In genomic region chr7:126248088-126248487, GRCm38 (mm10) we compare ENCODE assay signal across 7 mouse cellular contexts. TPM values are rescaled to one million over a fixed set of nuclear protein-coding genes. Genes with fewer than 3 reads are reported as not detected.
A peak's percentile ranks its signal among the peaks of the same experiment; 100 is the strongest.
DNase-seq lines count a peak whose midpoint lies in the region; ATAC-seq lines count a peak whose summit lies in the region.

No protein-coding gene starts in this region.

- peaks cover 6% of the 10 kb centered on the region; the same call in 1 of the 2 replicates for H3K27me3 ChIP-seq in intestine, embryonic 15.5 days (replicated peaks)

- no peak overlapping the region for H3K9ac ChIP-seq in intestine, embryonic 15.5 days

- H3K4me2 ChIP-seq in intestine, embryonic 15.5 days (replicated peaks): 0 out of 2 replicates have a peak overlapping the region, but pooled peaks have one; percentile 30

- H3K36me3 ChIP-seq in intestine, embryonic 15.5 days: no peaks in the 10 kb centered on the region

- DNase-seq in testis, postnatal 10 days (ENCODE audit: low spot score): peak; percentile 40
- DNase-seq in testis, postnatal 14 days (ENCODE audit: low spot score): no peak
- peak; percentile 32 for DNase-seq in gastrocnemius, postnatal 14 days
- DNase-seq in ovary, postnatal 36 days (ENCODE audit: low spot score): no peak
- no peak for DNase-seq in layer of hippocampus, adult 9-11 months

- H3K4me1 ChIP-seq in intestine, embryonic 15.5 days (replicated peaks): peaks cover 10% of the 10 kb centered on the region

- peak; percentile 34; the same call in 1 of the 2 replicates for ATAC-seq in intestine, embryonic 15.5 days
- no peak for ATAC-seq in erythroblast, adult 5-6 weeks (replicated peaks; ENCODE audit: low FRiP score, poor library complexity, severe bottlenecking)

- intact Hi-C loops in gastrocnemius, postnatal 14 days (cut with DNase I; ENCODE audit: low total_unique reads): no loop called here

- WGBS in intestine, embryonic 15.5 days: 5% methylated on average over 6 of the region's 6 CpGs

- H3K27ac ChIP-seq in intestine, embryonic 15.5 days: no peak overlapping the region

- no peak overlapping the region for H3K4me3 ChIP-seq in intestine, embryonic 15.5 days (replicated peaks)

- H3K9me3 ChIP-seq in intestine, embryonic 15.5 days: no peaks in the 10 kb centered on the region

RNA-seq across cellular contexts. Expression of gene Sbk1, which starts 24.3 kb away (rescaled TPM):
- 10 to 100 TPM; 22.4 to 35.2 TPM for total RNA-seq in gastrocnemius, postnatal 14 days (2021)
- 16.9 and 17.7 TPM in 2 replicates for polyA plus RNA-seq in intestine, embryonic 15.5 days (2015; fragmentation: Nextera tagmentation; extraction: Ambion mirVana)
- total RNA-seq in erythroblast, adult 5-6 weeks (2015; ENCODE audit: low replicate concordance): 0.77 and 1.0 TPM in 2 replicates
- total RNA-seq in erythroblast, adult 5-6 weeks (2017; ENCODE audit: low replicate concordance): 0.56 and 0.77 TPM in 2 replicates

RNA-seq across cellular contexts. Expression of gene Xpo6, which starts 47.8 kb away (rescaled TPM):
- total RNA-seq in gastrocnemius, postnatal 14 days (2021): 10 to 100 TPM; 16.1 to 18.9 TPM
- polyA plus RNA-seq in intestine, embryonic 15.5 days (2015; fragmentation: Nextera tagmentation; extraction: Ambion mirVana): 37.4 and 39.8 TPM in 2 replicates
- total RNA-seq in erythroblast, adult 5-6 weeks (2015; ENCODE audit: low replicate concordance): 44.0 and 65.6 TPM in 2 replicates
- total RNA-seq in erythroblast, adult 5-6 weeks (2017; ENCODE audit: low replicate concordance): 12.7 and 28.3 TPM in 2 replicates

Comparison
In these comparisons a context has a peak if more than half of its experiments do, and no peak if none do; other contexts are left out.
1. DNase-seq: peak in testis, postnatal 10 days (single experiment) and gastrocnemius, postnatal 14 days (single experiment); none in testis, postnatal 14 days (single experiment), ovary, postnatal 36 days (single experiment) and layer of hippocampus, adult 9-11 months (single experiment).
2. RNA of gene Sbk1, which starts 24.3 kb away (total RNA-seq): 22.4 to 35.2 TPM in gastrocnemius, postnatal 14 days; 0.56 to 1.0 TPM in erythroblast, adult 5-6 weeks; every median in the first group is over 10 times any median in the second.